Mouse (Mus musculus) lung, postnatal 36 days (tissue): Measurements from ENCODE around the gene Asphd1.

Source experiments
- DNase-seq: peaks from one replicate; pipeline ENCODE4 v3.0.0; 2022; ENCODE audit warnings: mixed read lengths

The Asphd1 gene

DNA sequence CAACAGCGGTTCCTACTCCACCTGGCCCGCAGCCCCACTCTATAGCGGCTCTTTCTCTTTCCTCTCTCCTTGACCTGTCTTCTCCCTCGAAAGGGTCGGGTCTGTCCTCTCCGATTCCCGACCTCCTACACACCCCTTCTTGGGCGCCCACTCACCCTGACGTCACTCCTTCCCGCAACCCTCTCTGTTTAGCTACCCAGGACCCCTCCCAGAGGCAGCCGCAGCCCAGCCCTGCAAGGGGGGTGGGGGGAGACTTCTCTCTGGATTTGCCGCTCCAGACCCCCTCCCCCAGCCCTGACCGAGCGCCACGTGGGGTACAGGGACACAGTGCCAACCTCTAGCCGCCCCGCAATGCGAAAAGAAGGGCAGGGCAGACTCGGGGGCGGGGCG lies at the start of gene Asphd1:
Gene Asphd1, minus strand, starts transcription at position 180 of the 390 bp plus-strand sequence.
- no peak for DNase-seq

DNA sequence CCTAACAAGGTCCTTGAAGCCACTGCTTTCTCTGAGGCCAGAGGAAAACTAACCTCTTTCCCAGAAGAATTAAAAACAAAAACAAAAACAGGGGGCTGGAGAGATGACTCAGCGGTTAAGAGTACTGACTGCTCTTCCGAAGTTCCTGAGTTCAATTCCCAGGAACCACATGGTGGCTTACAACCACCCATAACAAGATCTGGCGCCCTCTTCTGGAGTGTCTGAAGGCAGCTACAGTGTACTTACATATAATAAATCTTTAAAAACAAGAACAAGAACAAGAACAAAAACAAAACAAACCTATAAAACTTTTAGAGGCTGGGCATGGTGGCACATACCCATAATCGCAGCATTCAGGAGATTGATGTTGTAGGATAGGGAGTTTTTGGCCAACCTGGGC lies 47.1 kb upstream of the Asphd1 start:
- no peak for DNase-seq

DNA sequence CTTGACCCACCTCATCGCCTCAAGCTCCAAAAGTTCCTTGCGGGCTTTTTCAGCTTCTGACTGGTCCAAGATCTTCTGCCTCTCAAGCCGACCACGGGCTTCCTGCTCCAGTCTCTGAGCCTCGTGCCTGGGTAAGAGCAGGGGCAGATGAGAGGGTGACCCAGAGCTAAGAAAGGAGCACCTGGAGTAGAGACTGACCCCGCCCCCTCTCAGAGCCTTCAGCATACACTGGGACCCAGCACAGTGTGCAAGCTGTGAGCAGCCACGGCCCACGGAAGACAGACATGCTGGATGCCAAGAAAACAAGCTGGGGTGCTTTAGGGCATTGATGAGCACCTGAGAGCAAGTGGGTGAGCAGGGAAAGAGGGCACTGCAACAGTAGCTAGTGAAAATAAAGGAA lies 39.4 kb upstream of the Asphd1 start:
- DNase-seq = no peak

DNA sequence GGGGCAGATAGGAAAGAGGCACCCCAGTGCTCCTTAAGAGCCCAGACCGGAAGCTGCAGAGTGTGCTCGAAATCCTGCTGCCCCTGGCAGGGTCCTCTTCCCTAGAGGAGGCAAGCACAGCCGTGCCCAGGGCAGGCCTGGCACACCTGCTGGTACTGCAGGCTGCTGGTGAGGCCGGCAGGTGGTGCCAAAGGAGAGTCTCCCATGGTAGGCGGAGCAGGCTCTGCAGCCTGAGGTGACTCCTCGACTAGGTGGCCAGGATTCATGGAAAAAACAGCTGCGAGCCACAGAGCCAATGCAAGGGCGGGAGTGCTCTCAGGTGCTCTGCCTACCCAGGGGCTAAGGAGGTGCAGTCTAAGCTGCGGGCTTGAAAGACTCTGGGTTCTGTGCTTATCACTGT lies 36.9 kb upstream of the Asphd1 start:
- peak; percentile 62 for DNase-seq

DNA sequence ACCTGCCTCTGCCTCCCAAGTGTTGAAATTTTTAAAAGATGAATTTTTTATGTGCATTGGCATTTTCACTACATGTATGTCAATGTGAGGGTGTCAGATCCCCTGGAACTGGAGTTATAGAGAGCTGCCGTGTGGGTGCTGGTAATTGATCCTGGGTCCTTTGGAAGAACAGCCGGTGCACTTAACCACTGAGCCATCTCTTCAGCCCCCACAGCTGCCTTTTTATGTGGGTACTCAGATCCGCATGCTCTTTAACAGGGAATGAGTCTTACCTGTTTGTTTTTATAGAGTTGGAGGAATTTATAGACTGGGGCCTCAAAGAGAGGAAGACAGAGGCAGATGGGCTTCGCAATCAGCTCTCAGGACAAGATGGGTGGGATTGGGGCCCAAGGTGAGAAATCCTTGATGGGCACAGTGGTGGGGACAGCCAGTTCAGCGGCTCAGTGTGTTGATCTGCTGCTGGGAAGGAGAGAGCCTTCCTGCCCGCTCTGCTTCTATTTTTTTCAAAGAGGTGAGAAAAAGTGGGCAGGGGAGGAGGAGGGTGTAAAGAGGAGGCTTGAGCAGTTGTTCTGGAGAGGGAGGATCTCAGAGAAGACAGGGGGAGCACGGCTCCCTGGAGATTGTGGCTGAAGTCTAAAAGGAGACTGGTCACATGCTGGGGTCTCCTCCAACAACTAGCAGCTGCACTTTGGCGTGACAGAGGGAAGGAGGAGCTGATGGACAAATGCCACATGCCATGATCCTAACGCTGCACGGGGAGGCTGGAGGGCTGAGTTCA lies 35.5 kb upstream of the Asphd1 start:
- no peak for DNase-seq

DNA sequence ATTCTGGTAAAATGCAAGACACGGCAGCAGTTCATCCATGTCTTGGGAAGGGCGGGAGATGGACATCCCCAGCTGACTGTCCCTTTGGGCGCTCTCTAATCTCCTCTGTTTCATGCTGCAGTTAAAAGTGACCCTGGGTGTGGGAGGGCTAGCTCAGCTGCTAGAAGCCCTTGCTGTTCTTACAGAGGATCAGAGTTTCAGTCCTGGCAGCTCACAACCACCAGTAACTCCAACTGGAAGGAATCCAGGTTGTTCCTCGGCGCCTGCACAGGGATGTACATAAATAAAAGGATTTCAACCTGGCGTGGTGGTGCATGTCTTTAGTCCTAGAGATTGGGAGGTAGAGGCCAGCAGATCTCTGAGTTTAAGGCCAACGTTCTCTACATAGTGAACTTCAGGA lies 33.7 kb upstream of the Asphd1 start:
- no peak for DNase-seq

DNA sequence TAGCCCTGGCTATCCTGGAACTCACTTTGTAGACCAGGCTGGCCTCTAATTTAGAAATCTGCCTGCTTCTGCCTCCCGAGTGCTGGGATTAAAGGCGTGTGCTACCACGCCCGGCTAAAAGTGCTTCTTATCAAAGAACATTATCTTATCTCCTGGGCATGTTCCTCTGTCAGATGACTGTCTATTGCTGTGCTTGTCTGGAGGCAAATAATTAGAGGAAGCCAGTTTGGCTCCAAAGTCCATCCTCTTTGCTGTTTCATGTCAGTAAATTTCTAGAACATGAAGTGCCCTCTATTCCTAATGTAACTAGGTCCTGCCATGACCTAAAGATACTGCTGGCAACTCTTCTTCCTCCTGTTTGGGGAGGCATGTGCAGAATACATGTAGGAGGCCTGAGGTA lies 32.7 kb upstream of the Asphd1 start:
- no peak for DNase-seq

DNA sequence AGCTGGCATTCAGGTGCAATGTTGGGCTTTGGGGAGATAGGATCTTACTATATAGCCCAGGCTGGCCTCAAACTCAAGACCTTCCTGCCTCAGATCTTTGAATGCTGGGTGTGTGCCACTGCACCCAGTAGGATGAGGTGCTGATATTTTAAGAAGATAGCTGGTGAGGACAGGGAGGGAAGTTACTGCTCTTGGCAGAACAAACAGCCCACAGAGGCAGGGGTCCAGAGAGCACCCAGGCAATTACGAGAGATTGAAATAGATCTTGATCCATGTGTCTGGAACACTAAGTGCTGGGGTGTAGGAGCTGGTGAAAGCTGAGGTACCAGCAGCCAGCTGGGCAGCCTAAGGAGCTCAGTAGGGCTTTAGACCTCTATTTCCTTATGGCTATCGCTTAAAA lies 32.2 kb upstream of the Asphd1 start:
- no peak for DNase-seq

DNA sequence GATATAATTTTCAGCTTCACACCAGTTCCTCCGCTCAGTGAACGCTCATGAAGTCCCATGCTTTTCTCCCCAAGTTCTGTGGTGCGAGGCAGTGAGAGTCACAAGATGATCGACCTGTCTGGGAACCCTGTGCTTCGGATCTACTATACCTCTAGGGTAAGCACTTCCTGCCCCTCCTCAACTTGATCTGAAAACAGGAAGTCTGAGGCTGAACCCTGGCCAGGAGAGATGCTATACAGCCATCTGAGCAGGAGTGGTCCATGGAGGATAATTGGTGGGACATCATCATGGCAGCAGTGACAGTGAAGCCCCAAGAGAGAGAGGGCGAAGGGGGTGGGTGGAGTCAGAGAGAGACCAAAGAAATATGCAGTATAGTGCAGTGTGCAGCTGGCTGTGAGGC lies 29.5 kb upstream of the Asphd1 start:
- no peak for DNase-seq

DNA sequence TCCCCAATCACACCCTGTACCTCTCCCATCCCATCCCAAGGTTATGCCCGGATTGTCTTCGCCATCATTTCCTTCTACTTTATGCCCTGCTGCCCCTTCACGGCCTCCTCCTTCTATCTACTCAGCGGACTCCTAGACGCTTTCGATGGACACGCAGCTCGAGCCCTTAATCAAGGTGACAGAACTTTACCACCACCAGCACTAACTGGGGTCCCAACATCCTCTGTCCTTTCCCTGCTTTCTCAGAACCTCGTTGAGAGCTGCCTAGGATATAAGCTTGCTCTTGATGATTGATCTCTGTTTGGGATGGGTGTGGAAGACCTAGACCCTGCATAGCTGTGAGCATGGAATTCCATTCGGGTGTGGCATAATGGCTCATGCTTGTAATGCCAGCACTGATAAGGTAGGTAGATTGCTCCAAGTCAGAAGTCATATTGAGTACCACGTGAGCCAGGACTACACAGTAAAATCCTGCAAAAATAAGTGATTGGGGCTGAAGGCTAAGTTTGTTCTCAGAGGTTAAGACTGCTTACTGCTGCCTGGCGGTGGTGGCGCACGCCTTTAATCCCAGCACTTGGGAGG lies 27.6 kb upstream of the Asphd1 start:
- DNase-seq = peak; percentile 35

DNA sequence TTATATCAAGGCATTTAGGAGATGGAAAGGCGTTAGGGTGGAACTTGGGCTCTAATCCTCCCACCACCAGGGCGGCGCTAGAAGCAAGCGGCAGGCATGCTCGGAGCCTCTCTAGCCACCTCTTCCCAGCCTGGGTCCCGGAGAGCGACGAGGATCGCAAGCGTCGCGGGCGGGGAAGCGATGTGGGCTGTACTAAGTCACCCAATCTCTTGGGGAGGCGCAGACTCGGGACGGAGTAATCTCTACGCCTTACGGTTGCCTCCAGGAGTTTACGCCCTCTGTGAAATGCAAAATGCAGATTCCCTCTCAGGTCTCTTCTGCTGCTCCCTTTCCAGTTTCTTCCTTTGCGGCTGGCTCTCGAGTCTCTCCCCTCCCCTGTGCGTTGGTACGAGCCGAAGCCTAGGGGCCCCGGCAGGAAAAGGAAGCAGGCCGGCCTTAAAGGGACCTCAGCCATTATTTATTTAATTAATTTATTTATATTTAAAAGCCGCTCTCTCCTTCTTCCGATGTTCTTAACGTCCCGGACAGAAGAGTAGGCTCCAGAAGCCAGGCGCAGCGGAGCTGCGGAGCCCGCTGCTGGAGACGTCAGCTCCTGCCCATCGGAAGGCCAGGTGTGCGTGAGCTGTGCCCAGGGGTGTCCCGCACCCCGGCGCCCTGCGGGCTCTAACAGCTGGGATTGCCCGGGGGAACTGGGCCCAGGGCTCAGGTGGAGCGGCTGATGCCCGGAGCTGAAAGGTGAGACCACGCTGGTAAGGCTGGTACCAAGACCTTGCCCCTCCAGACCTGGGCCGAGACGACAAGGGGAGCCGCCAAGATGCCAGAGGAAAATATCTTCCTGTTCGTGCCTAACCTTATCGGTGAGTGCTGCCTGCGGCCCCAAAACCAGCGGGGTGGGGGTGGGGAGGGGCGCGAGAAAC lies 26.8 kb upstream of the Asphd1 start, which contains the start of gene Cdiptos:
Gene Cdiptos, minus strand, starts transcription at position 149 of the 917 bp plus-strand sequence.
- peak; percentile 97 for DNase-seq

DNA sequence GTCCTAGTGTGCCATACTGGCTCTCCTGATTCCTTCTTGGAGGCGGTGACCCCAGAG lies 26.3 kb upstream of the Asphd1 start, which contains the start of gene Cdipt:
Gene Cdipt, plus strand, starts transcription at position 22 of the 57 bp plus-strand sequence.
- no peak for DNase-seq

DNA sequence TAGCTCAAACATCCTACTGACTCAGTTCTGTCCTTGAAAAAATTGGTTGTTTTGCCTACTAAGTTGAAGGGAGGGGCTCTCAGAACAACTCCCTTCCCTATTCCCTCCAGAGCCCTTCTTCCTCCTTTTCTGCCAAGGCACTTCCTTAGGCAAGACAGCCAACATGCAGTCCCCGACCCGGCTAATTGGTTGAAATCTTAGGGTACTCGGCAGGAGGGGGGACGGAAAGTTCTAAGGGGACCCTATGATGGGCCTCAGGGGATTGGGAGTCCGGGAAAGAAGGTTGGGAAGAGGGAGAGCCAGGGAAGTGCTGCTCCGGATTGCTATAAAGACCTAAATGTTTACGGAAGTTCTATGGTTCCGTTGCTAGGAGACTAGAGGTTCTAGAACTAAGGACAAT lies 26.1 kb upstream of the Asphd1 start:
- peak; percentile 28 for DNase-seq

DNA sequence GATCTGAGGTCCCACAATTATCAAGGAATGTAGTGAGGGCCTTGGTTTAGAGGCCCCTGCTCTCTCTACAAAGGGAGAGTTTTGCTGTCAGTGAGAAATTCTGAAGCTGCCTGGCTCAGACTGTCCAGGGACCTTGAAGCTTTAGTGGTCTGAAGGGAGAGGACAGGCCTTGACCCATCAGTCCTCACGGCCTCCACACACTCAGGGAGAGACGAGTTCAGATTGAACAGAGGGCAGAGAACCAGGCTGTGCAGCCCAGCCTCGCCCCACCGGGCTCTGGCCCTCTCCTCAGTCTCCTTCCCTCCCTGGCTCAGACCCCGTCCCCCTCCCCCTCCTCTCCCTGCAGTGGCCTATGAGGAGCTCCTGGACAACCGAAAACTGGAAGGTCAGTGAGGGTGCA lies 18.0 kb upstream of the Asphd1 start:
- DNase-seq = no peak

DNA sequence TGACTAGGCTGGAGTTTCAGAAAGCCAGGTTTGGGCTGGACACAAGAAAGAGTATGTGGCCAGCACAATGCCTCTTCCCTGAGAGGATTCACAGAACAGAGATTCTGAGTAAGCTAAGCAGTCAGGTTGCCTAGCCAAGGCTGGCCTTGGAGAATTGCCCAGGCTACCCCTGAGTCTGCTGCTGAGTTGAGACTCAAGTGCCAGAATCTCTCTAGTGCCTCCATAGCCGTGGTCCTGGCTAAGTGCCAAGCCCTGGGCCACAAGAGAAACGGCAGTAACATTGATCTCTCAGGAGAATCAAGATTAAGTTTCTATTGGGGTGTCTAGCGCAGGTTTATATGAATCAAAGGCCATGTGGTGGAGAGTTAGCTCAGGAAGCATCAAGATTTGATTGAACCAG lies 16.2 kb upstream of the Asphd1 start:
- DNase-seq = no peak

DNA sequence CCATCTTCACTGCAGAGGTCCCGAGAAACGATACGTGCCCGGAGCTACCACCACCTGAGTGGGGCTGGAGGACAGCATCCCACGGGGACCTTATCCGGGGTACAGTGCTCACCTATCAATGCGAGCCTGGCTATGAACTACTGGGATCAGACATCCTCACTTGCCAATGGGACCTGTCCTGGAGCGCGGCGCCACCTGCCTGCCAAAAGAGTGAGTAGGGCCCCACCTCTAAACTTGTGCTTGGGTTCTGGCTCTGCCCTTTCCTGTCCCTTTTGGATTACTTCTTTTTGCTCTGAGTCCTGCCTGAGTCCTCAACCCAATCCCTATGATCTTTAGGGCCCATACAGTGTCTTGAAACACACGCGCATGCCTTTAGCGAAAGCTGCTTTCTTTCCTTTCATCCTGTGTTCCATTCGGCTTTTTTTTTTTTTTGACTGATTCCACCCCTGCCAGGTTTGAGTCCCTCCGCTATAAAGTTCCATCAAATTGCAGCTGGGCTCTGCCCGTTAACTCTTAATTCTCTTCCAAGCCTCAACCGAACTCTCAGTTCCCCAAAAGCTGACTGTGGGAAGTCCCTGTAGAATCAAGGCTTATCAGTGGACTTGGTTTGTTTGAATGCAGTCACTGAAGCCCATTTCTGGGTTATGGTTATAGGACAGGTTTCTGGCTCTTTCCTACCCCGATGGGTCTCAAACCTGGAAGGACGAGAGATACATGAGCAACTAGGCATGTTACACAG lies 14.3 kb upstream of the Asphd1 start:
- DNase-seq = peak; percentile 73

DNA sequence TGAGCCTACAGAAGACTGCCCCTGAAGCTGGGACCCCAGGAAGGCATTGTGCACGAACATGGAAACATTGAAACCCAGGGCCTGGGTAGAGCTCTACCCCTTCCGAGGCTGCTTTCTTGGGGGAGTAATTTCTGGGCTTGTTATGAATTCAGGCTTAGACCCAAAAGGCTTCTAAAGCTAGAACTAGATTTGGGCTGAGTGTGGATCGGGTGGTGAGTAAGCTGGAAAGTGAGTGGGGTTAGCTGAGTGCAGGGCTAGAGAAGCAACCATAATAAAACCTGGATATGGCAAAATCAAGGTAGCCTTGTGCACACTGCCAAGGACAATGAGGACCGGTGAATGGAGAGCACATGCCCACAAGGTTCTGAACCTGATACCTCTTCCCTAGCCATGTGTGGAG lies 12.6 kb upstream of the Asphd1 start:
- no peak for DNase-seq

DNA sequence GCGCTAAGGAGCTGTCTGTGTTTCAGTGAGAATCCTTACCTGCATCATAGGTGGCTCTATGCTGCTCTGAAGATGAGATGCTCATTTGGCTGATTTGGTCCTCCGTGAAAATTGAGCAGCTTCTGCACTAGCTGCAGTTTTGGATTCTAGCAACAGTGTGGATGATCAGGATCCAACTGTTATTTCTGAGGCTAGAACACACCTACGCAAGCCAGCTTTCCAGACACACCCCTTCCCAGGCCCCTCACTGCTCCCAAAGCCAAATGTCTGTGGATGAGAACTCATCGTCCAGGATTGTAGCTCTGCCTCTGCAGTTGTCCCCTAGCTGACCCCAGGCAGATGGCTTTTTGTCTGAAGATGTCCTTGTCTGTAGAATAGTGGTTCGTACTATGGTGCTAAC lies 11.7 kb upstream of the Asphd1 start:
- no peak for DNase-seq

DNA sequence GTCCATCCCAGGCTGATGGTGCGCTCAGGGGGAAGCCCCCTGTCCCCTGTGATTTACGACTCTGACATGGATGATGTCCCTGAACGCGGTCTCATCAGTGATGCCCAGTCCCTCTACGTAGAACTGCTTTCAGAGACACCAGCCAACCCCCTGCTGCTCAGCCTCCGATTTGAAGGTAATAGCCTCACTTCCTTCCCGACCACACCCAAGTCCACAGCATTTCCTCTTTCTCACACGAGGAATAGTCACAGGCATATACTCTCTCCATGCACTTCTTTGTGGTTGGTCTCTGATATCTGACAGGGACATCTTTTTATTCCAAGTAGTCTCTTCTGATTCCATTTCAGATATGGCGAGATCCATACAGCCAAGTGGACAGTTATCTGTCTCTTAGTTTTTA lies 10.4 kb upstream of the Asphd1 start:
- DNase-seq = no peak

DNA sequence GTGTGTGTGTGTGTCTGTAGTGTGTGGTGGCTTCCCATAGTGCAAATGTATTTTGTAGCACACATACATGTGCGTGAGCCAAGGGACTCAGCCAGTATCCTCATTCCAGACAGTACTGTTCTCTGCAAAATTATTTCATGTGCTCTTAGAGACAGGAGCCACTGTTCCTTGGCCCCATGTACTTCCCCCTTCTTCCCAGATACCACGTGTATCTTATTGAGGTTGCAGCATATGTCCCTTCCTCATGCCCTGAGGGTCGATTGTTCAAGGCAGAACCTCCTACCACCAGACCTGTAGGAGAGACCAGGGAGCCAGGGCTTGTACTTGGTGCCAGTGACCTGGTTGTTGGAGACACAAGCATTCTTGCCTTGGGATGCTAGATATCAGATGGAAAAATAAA lies 5.7 kb upstream of the Asphd1 start:
- DNase-seq = no peak

DNA sequence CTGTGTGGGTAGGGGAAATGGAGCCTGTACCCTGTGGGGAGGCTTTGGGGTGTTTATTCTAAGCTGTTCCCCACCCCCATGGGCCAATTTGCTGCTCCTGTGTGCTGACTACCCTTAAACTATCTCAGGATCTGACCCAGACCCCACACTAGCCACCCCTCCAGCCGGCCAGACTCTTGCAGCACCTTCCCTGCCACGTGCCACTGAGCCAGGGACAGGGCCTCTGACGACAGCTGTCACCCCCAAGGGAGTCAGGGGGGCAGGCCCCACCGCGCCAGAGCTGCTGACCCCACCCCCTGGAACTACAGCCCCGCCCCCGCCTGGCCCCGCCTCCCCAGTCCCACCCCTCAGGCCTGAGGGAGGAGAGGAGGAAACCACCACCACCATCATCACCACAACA lies 3.3 kb upstream of the Asphd1 start:
- DNase-seq = no peak

DNA sequence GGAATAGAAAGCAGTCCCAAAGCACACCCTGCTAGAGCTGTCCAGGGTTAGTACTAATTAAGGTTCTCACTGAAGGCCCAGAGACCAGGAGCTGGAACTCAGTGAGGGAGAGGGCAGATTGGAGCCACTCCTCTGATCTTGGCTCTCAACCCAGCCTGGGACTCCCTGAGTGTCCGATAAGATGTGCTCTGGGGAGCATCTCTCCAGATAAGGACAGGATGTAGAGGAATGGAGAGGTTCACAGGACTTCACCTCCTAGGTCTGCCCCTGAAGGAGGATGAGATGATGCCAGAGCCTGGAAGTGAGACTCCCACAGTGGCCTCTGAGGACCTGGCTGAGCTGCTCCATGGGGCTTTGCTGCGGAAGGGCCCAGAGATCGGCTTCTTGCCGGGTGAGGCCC lies 2.4 kb upstream of the Asphd1 start:
- no peak for DNase-seq
